Mouse (Mus musculus) cerebellum, adult 18-20 months (tissue): Measurements from ENCODE around the gene Actl11.
A peak's percentile ranks its signal among the peaks of the same experiment; 100 is the strongest.

Source experiments
- DNase-seq, 2 experiments: peaks; one replicate each; pipeline ENCODE4 v3.0.0; 2021

Gene Actl11

GRCm38 (mm10) chr9:107923956-107924355 lies 4.3 kb upstream of the Actl11 start:
- no peak for DNase-seq

DNA sequence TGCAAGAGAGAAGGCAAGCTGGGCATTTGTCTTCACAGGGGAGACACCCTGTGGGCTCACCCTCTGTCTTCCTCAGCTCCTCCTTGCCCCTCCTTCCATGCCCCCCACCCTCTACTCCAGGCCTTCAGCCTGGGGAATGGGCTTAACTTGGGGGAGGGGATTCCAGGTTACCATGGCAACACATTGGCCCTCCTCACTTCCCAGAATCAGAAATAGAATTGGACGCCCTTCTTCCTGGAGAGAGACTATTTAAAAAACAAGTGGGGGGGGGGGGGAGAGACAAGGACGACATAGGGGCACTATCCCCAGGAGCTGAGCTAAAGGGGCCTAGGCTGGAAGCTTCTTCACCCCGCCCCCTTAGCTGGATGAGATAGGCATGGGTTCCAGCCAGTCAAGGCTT lies 3.0 kb upstream of the Actl11 start:
- DNase-seq, result no peak

- no peak for DNase-seq
Observed at GRCm38 (mm10) chr9:107926920-107927420, 1.3 kb upstream of the Actl11 start.

- DNase-seq, result no peak
Observed at GRCm38 (mm10) chr9:107927749-107928148, 520 bp upstream of the Actl11 start.

GRCm38 (mm10) chr9:107932221-107932620 lies 4.0 kb downstream of the Actl11 start:
- DNase-seq, result no peak

- DNase-seq, result no peak
Observed at GRCm38 (mm10) chr9:107934146-107934545, 5.9 kb downstream of the Actl11 start.

DNA sequence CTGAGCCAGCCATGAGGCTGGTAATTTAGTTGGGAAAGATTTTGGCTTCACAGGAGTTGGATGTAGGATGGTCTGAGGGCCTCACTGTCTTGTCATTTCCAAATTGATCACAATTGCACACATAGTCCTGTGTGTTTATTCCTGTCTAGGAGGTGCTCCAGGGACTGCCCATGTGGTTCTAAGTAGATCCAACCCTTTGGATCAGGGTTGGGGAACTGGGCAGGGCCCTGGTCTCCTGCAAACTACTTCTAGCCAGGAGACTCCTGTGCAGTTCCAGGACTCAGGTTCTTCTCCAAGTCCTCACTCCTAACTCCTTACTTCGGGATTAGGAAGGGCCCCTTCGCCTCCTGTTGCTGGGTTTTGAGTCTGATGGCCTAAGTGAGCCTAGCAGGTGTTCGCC lies 7.1 kb downstream of the Actl11 start, which contains the start of gene Camkv:
Gene Camkv, plus strand, starts transcription at position 301 of the 400 bp plus-strand sequence.
- DNase-seq, result no peak

GRCm38 (mm10) chr9:107935790-107936214 lies 7.5 kb downstream of the Actl11 start:
- DNase-seq, result peak; percentile 15 to 28

- no peak for DNase-seq
Observed at GRCm38 (mm10) chr9:107936215-107936822, 8.1 kb downstream of the Actl11 start.

DNA sequence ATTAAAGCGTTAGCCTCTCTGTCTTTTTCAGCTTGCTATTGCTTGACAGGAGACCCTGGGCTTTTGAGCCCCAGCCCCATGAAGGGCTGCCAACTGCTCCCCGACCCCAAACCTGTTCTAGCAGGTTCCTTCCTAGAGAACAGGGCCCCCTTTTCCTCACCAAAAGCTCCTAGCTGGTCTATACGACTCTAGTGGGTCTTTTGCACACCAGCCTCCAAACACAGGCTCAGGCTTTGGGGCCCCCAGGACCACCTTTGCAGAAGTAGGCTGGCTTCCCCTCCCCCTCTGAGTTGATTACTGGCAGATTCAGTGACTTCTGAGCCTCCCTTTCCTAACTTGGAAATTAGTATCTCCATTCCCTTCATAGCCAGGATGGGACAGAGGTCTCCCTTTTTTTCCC lies 8.6 kb downstream of the Actl11 start:
- no peak for DNase-seq

DNA sequence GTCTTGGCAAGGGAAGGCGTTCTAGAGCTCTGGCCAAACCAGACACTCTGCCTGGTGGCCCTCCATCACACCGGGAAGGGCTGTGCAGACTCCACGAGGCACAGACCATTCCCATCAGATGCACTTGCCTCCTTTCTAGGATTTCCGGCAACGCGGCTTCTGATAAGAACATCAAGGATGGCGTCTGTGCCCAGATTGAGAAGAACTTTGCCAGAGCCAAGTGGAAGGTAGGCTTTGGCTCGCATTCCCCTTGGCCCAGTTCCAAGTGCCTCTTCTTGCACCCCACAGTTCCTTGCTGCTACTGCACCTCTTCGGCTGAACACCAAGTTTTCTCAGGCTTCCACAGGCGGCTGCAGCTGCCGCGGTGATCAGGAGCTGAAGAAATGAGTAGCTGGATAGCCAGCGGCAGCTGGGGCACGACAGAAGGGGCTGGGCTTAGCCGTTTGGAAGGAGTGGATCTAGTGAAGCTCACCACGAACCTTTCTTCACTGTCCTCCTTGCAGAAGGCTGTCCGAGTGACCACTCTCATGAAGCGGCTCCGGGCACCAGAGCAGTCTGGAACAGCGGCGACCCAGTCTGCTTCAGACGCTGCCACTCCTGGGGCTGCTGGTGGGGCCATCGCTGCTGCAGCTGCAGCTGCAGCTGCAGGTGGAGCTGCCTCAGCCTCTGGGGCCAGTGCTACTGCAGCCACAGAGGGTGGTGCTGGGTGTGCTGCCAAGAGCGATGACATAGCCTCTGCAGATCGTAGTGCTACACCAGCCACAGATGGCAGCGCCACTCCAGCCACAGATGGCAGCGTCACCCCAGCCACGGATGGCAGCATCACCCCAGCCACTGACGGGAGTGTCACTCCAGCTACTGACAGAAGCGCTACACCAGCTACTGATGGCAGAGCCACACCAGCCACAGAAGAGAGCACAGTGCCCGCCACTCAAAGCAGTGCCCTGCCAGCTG lies 19.2 kb downstream of the Actl11 start:
- peak; percentile 57 to 64 for DNase-seq

DNA sequence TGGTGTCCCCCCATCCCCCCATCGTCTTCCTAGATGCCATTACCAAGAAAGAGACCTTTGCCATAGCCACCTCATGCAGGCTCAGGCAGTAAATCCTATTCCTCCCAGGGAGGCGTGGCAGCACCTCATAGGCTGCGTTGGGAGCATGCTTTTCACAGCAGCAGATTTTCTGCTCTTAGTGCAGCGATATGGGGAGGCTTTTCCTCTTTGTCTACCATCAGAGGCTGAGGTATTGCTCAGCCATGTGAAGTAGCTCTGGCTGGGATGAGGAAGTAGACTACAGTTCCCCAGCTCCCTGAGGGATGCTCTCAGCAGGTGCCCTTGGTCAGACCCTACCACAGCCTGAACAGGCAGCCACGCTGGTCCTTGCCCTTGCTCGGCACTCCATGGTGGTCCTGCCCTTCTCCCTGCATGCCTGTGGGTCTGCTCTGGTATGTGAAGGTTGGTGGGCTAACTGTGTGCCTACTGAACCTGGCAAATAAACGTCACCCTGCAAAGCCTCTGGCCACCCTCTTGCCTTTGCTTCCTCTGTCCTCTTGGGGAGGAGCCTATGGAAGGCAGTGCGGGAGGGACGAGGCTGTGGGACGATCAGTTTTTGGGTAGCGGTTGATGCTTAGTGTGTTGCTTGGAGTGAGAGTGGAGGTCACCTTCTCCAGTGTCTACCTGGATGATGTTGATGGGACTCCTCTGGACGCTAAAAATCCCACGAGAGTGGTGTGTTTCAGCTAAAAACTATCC lies 21.1 kb downstream of the Actl11 start:
- DNase-seq, result no peak

- DNase-seq, result no peak
Observed at GRCm38 (mm10) chr9:107949922-107950235, 21.6 kb downstream of the Actl11 start, which contains the start of gene Traip. Gene Traip, plus strand, starts transcription at chr9:107950136.

DNA sequence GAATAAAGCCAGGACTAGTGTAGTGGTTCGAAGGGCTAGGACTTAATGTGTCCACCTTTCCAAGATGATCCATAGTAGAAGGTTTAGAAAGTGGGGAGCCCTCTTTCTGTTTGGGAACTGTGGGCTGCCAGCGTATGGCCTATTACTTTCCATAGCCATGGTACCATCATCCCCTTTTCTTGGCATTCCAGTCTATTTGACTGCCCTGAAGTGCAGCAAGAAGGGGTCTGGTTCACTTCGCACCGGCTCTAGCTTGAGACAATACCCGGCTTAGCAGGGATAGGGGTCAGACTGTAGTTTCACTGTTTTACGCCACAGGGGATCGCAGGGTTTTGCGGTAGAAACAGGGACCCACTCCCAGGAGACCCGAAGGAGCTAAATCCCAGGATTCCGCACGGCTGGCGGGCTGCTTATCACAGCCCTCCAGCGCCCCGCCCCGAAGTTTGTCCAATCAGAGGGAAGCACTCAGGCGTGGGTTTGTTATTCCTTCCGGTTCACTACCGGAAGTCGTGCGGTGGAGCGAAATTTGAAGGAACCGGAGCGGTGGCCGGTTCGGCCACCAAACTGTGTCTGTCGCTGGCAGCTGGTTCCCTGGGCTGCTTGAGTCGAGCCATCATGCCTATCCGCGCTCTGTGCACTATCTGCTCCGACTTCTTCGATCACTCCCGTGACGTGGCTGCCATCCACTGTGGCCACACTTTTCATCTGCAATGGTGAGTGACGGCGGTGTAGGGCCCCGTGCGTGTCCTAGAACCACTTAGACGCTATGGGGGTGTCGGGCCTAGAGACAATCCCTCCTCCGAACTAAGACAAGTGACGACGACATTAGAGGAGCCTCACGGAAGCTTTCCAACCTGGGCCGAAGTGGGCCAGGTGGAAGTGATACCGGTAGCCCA lies 22.4 kb downstream of the Actl11 start:
- peak; percentile 91 to 95 for DNase-seq

GRCm38 (mm10) chr9:107955613-107956289 lies 27.5 kb downstream of the Actl11 start:
- no peak for DNase-seq

- DNase-seq, result no peak
Observed at GRCm38 (mm10) chr9:107957141-107957540, 28.9 kb downstream of the Actl11 start.

DNA sequence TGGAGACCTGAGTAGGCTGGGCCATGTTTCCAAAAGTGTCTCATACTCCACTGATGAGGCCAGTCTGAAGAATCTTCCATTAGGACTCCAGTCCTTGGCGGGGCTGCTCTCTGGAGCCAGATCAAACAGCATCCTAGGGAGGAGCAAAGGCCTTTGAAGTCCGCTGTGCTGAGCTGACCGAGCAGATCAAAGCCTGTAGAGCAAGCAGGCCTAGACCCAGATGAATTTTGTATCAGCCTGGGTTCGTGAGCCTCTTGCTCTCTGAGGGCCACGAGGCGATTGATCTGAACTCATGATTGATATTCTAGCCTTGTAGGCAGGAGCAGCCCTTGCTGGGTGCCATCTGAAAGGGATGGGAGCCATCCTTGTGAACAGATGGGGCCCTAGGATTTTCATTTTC lies 31.6 kb downstream of the Actl11 start:
- no peak for DNase-seq

- DNase-seq, result no peak
Observed at GRCm38 (mm10) chr9:107960928-107961327, 32.7 kb downstream of the Actl11 start.

DNA sequence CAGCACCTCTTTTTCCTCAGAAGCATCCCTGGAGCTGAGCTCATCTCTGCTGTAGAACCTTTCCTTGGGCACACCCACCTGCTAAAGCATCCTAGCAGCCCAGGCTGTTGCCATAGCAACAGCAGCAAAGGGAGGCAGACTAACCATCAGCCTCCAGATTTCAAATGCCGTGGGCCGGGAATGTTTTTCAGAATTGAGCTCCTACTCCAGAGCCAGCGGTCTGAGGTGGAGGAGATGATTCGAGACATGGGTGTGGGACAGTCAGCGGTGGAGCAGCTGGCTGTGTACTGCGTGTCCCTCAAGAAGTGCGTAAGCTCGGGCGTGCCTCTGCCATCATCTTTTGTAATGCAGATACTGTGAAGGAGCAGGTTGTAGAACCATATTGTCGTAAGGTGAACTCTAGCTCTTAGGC lies 33.1 kb downstream of the Actl11 start:
- DNase-seq, result no peak

GRCm38 (mm10) chr9:107961881-107962280 lies 33.6 kb downstream of the Actl11 start:
- DNase-seq, result no peak

- no peak for DNase-seq
Observed at GRCm38 (mm10) chr9:107962916-107963315, 34.6 kb downstream of the Actl11 start.

DNA sequence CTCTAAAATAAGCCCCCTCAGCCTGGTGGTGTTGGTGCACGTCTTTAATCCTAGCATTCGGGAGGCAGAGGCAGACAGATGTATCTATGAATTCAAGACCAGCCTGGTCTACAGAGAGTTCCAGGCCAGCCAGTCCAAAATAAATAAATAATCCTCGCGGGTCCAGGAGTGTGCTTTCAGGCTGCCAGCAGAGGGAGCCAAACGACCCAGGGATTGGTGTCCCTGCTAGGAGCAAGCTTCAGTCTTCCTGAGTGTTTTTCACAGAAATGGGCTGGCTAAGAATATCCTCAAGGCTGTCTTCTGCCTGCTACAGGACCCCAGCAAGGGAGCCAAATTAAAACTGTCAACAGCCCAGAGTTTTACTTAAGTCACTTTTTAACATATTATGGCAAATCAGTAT lies 35.4 kb downstream of the Actl11 start:
- DNase-seq, result peak; percentile 76 to 78
